Mouse (Mus musculus): ENCODE data around the gene Arhgap8. TPM values are rescaled to one million over a fixed set of nuclear protein-coding genes. Genes with fewer than 3 reads are reported as not detected.

Arhgap8 gene
- total and polyA plus RNA-seq, 3 experiments: 0.08 TPM; not detected in 2

- in situ Hi-C loops (cut with MboI; ENCODE audit: low pct_ligation_motif_present, low pct_unique_long_range_greater_than_20kb, low sequenced_read_pairs): no loop called here
- no peak for DNase-seq (ENCODE audit: extremely low read depth)
- H3K27ac ChIP-seq (ENCODE audit: insufficient read depth, low read depth): peak overlapping the region; percentile 24
These were observed 37.6 kb upstream of the Arhgap8 start for GRCm38 (mm10) chr15:84682206-84682605.

GRCm38 (mm10) chr15:84682821-84683220 is 37.0 kb upstream of the Arhgap8 start:
- Histone ChIP-seq H3K9me3 (replicated peaks; ENCODE audit: low read length) (peaks cover 2% of the 10 kb centered on the region), H3K4me3 (replicated peaks in 1 of 3; ENCODE audit: low read depth in 2 of 3, low read length in 2 of 3, poor library complexity in 1 of 3) (peak overlapping the region; percentile 74 to 93 (median 92))
- dilution Hi-C loops (cut with MboI; ENCODE audit: extremely low pct_ligation_motif_present, extremely low pct_unique_long_range_greater_than_20kb, low sequenced_read_pairs): no loop called here

More at GRCm38 (mm10) chr15:84682206-84682605, 37.6 kb upstream of the Arhgap8 start:
- peaks cover 4 to 15% of the 10 kb centered on the region in 2 experiments for H3K36me3 ChIP-seq (replicated peaks in 1 of 2; ENCODE audit: control insufficient read depth in 1 of 2, insufficient read depth in 1 of 2, low read length in 1 of 2)
- peak overlapping the region; percentile 74 to 93 (median 92) for H3K4me3 ChIP-seq (replicated peaks in 1 of 3; ENCODE audit: low read depth in 2 of 3, low read length in 2 of 3, poor library complexity in 1 of 3)
- peaks cover 51% of the 10 kb centered on the region for H3K79me2 ChIP-seq (replicated peaks; ENCODE audit: control insufficient read depth, extremely low read depth, insufficient read depth, poor library complexity, severe bottlenecking)
- dilution Hi-C loops (cut with MboI; ENCODE audit: extremely low pct_ligation_motif_present, extremely low pct_unique_long_range_greater_than_20kb, low sequenced_read_pairs): no loop called here
- TF ChIP-seq JUND (conservative IDR thresholded peaks at IDR 0.05; ENCODE audit: low read depth, low read length) (no peak), E2F4 (IDR thresholded peaks at IDR 0.05; ENCODE audit: insufficient replicate concordance, low read depth, low read length) (no peak), MAFK (IDR thresholded peaks at IDR 0.05; ENCODE audit: insufficient replicate concordance, low read length) (no peak), ZC3H11A (IDR thresholded peaks at IDR 0.05; ENCODE audit: low read depth, low read length) (no peak), MXI1 (IDR thresholded peaks at IDR 0.05; ENCODE audit: low read depth, low read length) (peak; percentile 75), RCOR1 (conservative IDR thresholded peaks at IDR 0.05; ENCODE audit: low read depth, low read length) (no peak), ZKSCAN1 (IDR thresholded peaks at IDR 0.05; ENCODE audit: borderline replicate concordance, low read depth, low read length) (peak; percentile 96), BHLHE40 (IDR thresholded peaks at IDR 0.05; ENCODE audit: low read depth, low read length) (0 out of 2 replicates have a peak, but pooled peaks have one; percentile 28)
- peak overlapping the region; percentile 88 for H3K4me2 ChIP-seq (ENCODE audit: insufficient read depth, low read depth, poor library complexity, severe bottlenecking)
- peak overlapping the region; percentile 63 for H3K9ac ChIP-seq (ENCODE audit: insufficient read depth, low read depth)
- peaks cover 2% of the 10 kb centered on the region for H3K9me3 ChIP-seq (replicated peaks; ENCODE audit: low read length)
- H3K4me1 ChIP-seq (ENCODE audit: control insufficient read depth in 1 of 2, insufficient read depth in 2 of 2): peaks cover 37 to 55% of the 10 kb centered on the region in 2 experiments
- no peaks in the 10 kb centered on the region for H3K27me3 ChIP-seq (replicated peaks)

More at GRCm38 (mm10) chr15:84682821-84683220, 37.0 kb upstream of the Arhgap8 start:
- DNase-seq (ENCODE audit: extremely low read depth): no peak
- in situ Hi-C loops (cut with MboI; ENCODE audit: low pct_ligation_motif_present, low pct_unique_long_range_greater_than_20kb, low sequenced_read_pairs): no loop called here
- H3K4me2 ChIP-seq (ENCODE audit: insufficient read depth, low read depth, poor library complexity, severe bottlenecking): peak overlapping the region; percentile 88
- peak overlapping the region; percentile 24 for H3K27ac ChIP-seq (ENCODE audit: insufficient read depth, low read depth)
- peaks cover 37 to 61% of the 10 kb centered on the region in 2 experiments for H3K4me1 ChIP-seq (ENCODE audit: control insufficient read depth in 1 of 2, insufficient read depth in 2 of 2)
- H3K36me3 ChIP-seq (replicated peaks in 1 of 2; ENCODE audit: control insufficient read depth in 1 of 2, insufficient read depth in 1 of 2, low read length in 1 of 2): peaks cover 5 to 21% of the 10 kb centered on the region in 2 experiments
- peaks cover 56% of the 10 kb centered on the region for H3K79me2 ChIP-seq (replicated peaks; ENCODE audit: control insufficient read depth, extremely low read depth, insufficient read depth, poor library complexity, severe bottlenecking)
- no peaks in the 10 kb centered on the region for H3K27me3 ChIP-seq (replicated peaks)
- TF ChIP-seq PAX5 (IDR thresholded peaks at IDR 0.05; ENCODE audit: low read length) (no peak), SIN3A (IDR thresholded peaks at IDR 0.05; ENCODE audit: low read length) (peak; percentile 56), MYC (IDR thresholded peaks at IDR 0.05; ENCODE audit: low read depth, low read length) (0 out of 2 replicates have a peak, but pooled peaks have one; percentile 35), TCF12 (IDR thresholded peaks at IDR 0.05; ENCODE audit: low read depth, low read length) (0 out of 2 replicates have a peak, but pooled peaks have one; percentile 24), JUND (conservative IDR thresholded peaks at IDR 0.05; ENCODE audit: low read depth, low read length) (no peak), ZKSCAN1 (IDR thresholded peaks at IDR 0.05; ENCODE audit: borderline replicate concordance, low read depth, low read length) (peak; percentile 13; the same call in 1 of the 2 replicates), NELFE (IDR thresholded peaks at IDR 0.05; ENCODE audit: low read depth, low read length) (no peak), TBP (conservative IDR thresholded peaks at IDR 0.05; ENCODE audit: low read depth, low read length) (peak; percentile 69; the same call in 1 of the 2 replicates), EP300 (IDR thresholded peaks at IDR 0.05; ENCODE audit: low read length) (no peak), ZC3H11A (IDR thresholded peaks at IDR 0.05; ENCODE audit: low read depth, low read length) (no peak), ZNF384 (IDR thresholded peaks at IDR 0.05; ENCODE audit: low read depth, low read length) (no peak), ELF1 (IDR thresholded peaks at IDR 0.05; ENCODE audit: low read depth, low read length) (no peak), NRF1 (IDR thresholded peaks at IDR 0.05; ENCODE audit: low read depth, low read length) (no peak), SMC3 (IDR thresholded peaks at IDR 0.05; ENCODE audit: low read depth, low read length) (no peak), JUN (IDR thresholded peaks at IDR 0.05; ENCODE audit: insufficient read depth, low read depth, low read length) (no peak), KAT2A (IDR thresholded peaks at IDR 0.05; ENCODE audit: insufficient replicate concordance, low read length) (no peak), MAX (IDR thresholded peaks at IDR 0.05; ENCODE audit: low read length) (peak; percentile 21; the same call in 1 of the 2 replicates), MAZ (IDR thresholded peaks at IDR 0.05; ENCODE audit: low read depth, low read length) (no peak), HCFC1 (IDR thresholded peaks at IDR 0.05; ENCODE audit: low read depth, low read length) (no peak), USF2 (conservative IDR thresholded peaks at IDR 0.05; ENCODE audit: low read depth, low read length) (no peak), RAD21 (IDR thresholded peaks at IDR 0.05; ENCODE audit: low read depth, low read length) (no peak), E2F4 (IDR thresholded peaks at IDR 0.05; ENCODE audit: insufficient replicate concordance, low read depth, low read length) (no peak), MAFK (IDR thresholded peaks at IDR 0.05; ENCODE audit: insufficient replicate concordance, low read length) (no peak), UBTF (IDR thresholded peaks at IDR 0.05; ENCODE audit: low read depth, low read length) (peak; percentile 65; the same call in 1 of the 2 replicates), CHD2 (IDR thresholded peaks at IDR 0.05; ENCODE audit: low read length) (peak; percentile 32; the same call in 1 of the 2 replicates)
- H3K9ac ChIP-seq (ENCODE audit: insufficient read depth, low read depth): peak overlapping the region; percentile 63
